Mouse (Mus musculus) limb, embryonic 14.5 days (tissue): ENCODE measurements at regions not wholly inside any gene's neighbourhood (a gene's known extent, or its start where the extent isn't known, plus 50 kb on each side); places are given as distances from the start of the nearest gene placed in this dataset.

Experiments
- ATAC-seq: fragments of 200-750 bp; cut with Nextera tagmentation; 2 replicates; pipeline ENCODE4 v1.8.0; 2017; ENCODE audit warnings: low read depth, moderate number of reproducible peaks, moderate TSS enrichment; ENCODE audit not compliant: low FRiP score
- DNase-seq: peaks from one replicate; pipeline ENCODE4 v3.0.0-alpha.2; 2015; ENCODE audit warnings: low spot score
- H3K27ac ChIP-seq: fragments of 300-500 bp; sonication (generic); replicated peaks from 2 replicates; pipeline ENCODE4 v1.5.1; 2014; ENCODE audit warnings: low read depth, mild to moderate bottlenecking, low read length, moderate library complexity, mixed read lengths
- H3K27me3 ChIP-seq: fragments of 300-500 bp; sonication (generic); 2 replicates; pipeline ENCODE4 v1.6.1; 2014; ENCODE audit warnings: low read length, mixed read lengths; ENCODE audit not compliant: control insufficient read depth, insufficient read depth
- H3K36me3 ChIP-seq: fragments of 300-500 bp; sonication (generic); 2 replicates; pipeline ENCODE4 v1.6.1; 2014; ENCODE audit warnings: mild to moderate bottlenecking, low read length, moderate library complexity, mixed read lengths; ENCODE audit not compliant: control insufficient read depth, insufficient read depth
- H3K4me1 ChIP-seq: fragments of 300-500 bp; sonication (generic); 2 replicates; pipeline ENCODE4 v1.6.1; 2014; ENCODE audit warnings: antibody characterized with exemption, low read length, mixed read lengths; ENCODE audit not compliant: control insufficient read depth, insufficient read depth
- H3K4me2 ChIP-seq: fragments of 300-500 bp; sonication (generic); replicated peaks from 2 replicates; pipeline ENCODE4 v1.6.1; 2014; ENCODE audit warnings: low read depth, mild to moderate bottlenecking, low read length, moderate library complexity; ENCODE audit not compliant: severe bottlenecking
- H3K4me3 ChIP-seq: fragments of 300-500 bp; sonication (generic); replicated peaks from 2 replicates; pipeline ENCODE4 v1.5.1; 2014; ENCODE audit warnings: low read length
- H3K9ac ChIP-seq: fragments of 300-500 bp; sonication (generic); 2 replicates; pipeline ENCODE4 v1.6.1; 2014; ENCODE audit warnings: mild to moderate bottlenecking, low read depth, low read length, moderate library complexity; ENCODE audit not compliant: severe bottlenecking
- H3K9me3 ChIP-seq: fragments of 300-500 bp; sonication (generic); 2 replicates; pipeline ENCODE4 v1.6.1; 2016; ENCODE audit warnings: low read length; ENCODE audit not compliant: control insufficient read depth
- POLR2A ChIP-seq: fragments of 200-500 bp; IDR thresholded peaks from 2 replicates; pipeline ENCODE4 v1.8.0; 2012; ENCODE audit warnings: inconsistent platforms, mild to moderate bottlenecking, moderate library complexity, borderline replicate concordance; ENCODE audit not compliant: insufficient read depth, insufficient read length; ENCODE audit errors: extremely low read depth
- WGBS: fragments of 180-500 bp; shearing (Covaris S2); extraction: QIAGEN DNeasy Blood & Tissue Kit; methylation state at CpG from one replicate; pipeline ENCODE4 v1.1.7; 2014; 5-methylcytosine and 5-hydroxymethylcytosine counted together

- ATAC-seq (peak; percentile 65), DNase-seq (peak; percentile 78)
- Histone ChIP-seq H3K27me3 (no peaks in the 10 kb centered on the region), H3K9me3 (no peaks in the 10 kb centered on the region), H3K4me2 (no peak overlapping the region), H3K4me1 (peaks cover 29% of the 10 kb centered on the region), H3K4me3 (no peak overlapping the region), H3K27ac (peak overlapping the region; percentile 61; the same call in 1 of the 2 replicates), H3K9ac (no peak overlapping the region), H3K36me3 (no peaks in the 10 kb centered on the region)
- TF ChIP-seq POLR2A: no peak
- 23% methylated on average over 9 of the region's 9 CpGs for WGBS
Measured at GRCm38 (mm10) chr7:37364221-37364620, 409.2 kb downstream of the Zfp536 start.

GRCm38 (mm10) chr7:37366006-37366405, 407.4 kb downstream of the Zfp536 start:
- DNase-seq (no peak), ATAC-seq (no peak)
- no peaks in the 10 kb centered on the region for H3K36me3 ChIP-seq
- no peak overlapping the region for H3K4me2 ChIP-seq
- no peaks in the 10 kb centered on the region for H3K9me3 ChIP-seq
- no peak overlapping the region for H3K9ac ChIP-seq
- no peak overlapping the region for H3K27ac ChIP-seq
- no peaks in the 10 kb centered on the region for H3K27me3 ChIP-seq
- TF ChIP-seq POLR2A: no peak
- peaks cover 27% of the 10 kb centered on the region for H3K4me1 ChIP-seq
- no peak overlapping the region for H3K4me3 ChIP-seq
- WGBS: 90% methylated on average over 19 of the region's 19 CpGs

GRCm38 (mm10) chr7:37369698-37370097, 403.7 kb downstream of the Zfp536 start:
- no peak overlapping the region for H3K4me2 ChIP-seq
- WGBS: 39% methylated on average over 4 of the region's 4 CpGs
- H3K9ac ChIP-seq: no peak overlapping the region
- H3K27ac ChIP-seq: no peak overlapping the region
- no peaks in the 10 kb centered on the region for H3K27me3 ChIP-seq
- DNase-seq (no peak), ATAC-seq (no peak)
- TF ChIP-seq POLR2A: no peak
- no peak overlapping the region for H3K4me3 ChIP-seq
- H3K4me1 ChIP-seq: peaks cover 3% of the 10 kb centered on the region; the same call in 1 of the 2 replicates
- no peaks in the 10 kb centered on the region for H3K9me3 ChIP-seq
- no peaks in the 10 kb centered on the region for H3K36me3 ChIP-seq

GRCm38 (mm10) chr7:37373864-37374263, 399.6 kb downstream of the Zfp536 start:
- no peak for TF ChIP-seq POLR2A
- Histone ChIP-seq H3K27ac (no peak overlapping the region), H3K9me3 (no peaks in the 10 kb centered on the region), H3K4me1 (peaks cover 14% of the 10 kb centered on the region), H3K9ac (no peak overlapping the region), H3K27me3 (no peaks in the 10 kb centered on the region), H3K4me2 (peak overlapping the region; percentile 37), H3K4me3 (0 out of 2 replicates have a peak overlapping the region, but pooled peaks have one; percentile 14), H3K36me3 (no peaks in the 10 kb centered on the region)
- ATAC-seq (0 out of 2 replicates have a peak, but pooled peaks have one; percentile 45), DNase-seq (peak; percentile 80)
- WGBS: 5% methylated on average over 11 of the region's 11 CpGs

- Histone ChIP-seq H3K36me3 (no peaks in the 10 kb centered on the region), H3K4me2 (0 out of 2 replicates have a peak overlapping the region, but pooled peaks have one; percentile 13), H3K9me3 (no peaks in the 10 kb centered on the region), H3K27ac (no peak overlapping the region), H3K4me3 (no peak overlapping the region), H3K4me1 (peaks cover 14% of the 10 kb centered on the region), H3K9ac (no peak overlapping the region), H3K27me3 (no peaks in the 10 kb centered on the region)
- no peak for TF ChIP-seq POLR2A
- DNase-seq (no peak), ATAC-seq (0 out of 2 replicates have a peak, but pooled peaks have one; percentile 21)
- 14% methylated on average over 9 of the region's 9 CpGs for WGBS
Measured at GRCm38 (mm10) chr7:37375044-37375443, 398.4 kb downstream of the Zfp536 start.

GRCm38 (mm10) chr7:37375591-37375990, 397.9 kb downstream of the Zfp536 start:
- WGBS: 20% methylated on average over 11 of the region's 11 CpGs
- Histone ChIP-seq H3K4me2 (no peak overlapping the region), H3K27me3 (no peaks in the 10 kb centered on the region), H3K9me3 (no peaks in the 10 kb centered on the region), H3K36me3 (no peaks in the 10 kb centered on the region), H3K9ac (no peak overlapping the region), H3K4me3 (no peak overlapping the region), H3K27ac (no peak overlapping the region), H3K4me1 (peaks cover 14% of the 10 kb centered on the region)
- no peak for TF ChIP-seq POLR2A
- no peak for DNase-seq
- no peak for ATAC-seq
